Mouse (Mus musculus) hindbrain, embryonic 16.5 days (tissue): ENCODE results near the gene Rtn1. TPM values are rescaled to one million over a fixed set of nuclear protein-coding genes. Genes with fewer than 3 reads are reported as not detected.

ENCODE experiments used
- ATAC-seq: fragments of 200-750 bp; cut with Nextera tagmentation; 2 replicates; pipeline ENCODE4 v1.8.0; 2017; ENCODE audit warnings: moderate TSS enrichment, moderate library complexity
- H3K27ac ChIP-seq: fragments of 300-500 bp; sonication (generic); 2 replicates; pipeline ENCODE4 v1.5.1; 2014; ENCODE audit warnings: low read depth, mild to moderate bottlenecking, control low read depth, low read length, moderate library complexity
- H3K27me3 ChIP-seq: fragments of 300-500 bp; sonication (generic); replicated peaks from 2 replicates; pipeline ENCODE4 v1.6.1; 2014; ENCODE audit warnings: low read length; ENCODE audit not compliant: control insufficient read depth, insufficient read depth
- H3K36me3 ChIP-seq: fragments of 300-500 bp; sonication (generic); 2 replicates; pipeline ENCODE4 v1.6.1; 2014; ENCODE audit warnings: mild to moderate bottlenecking, low read length, moderate library complexity, mixed read lengths; ENCODE audit not compliant: control insufficient read depth, insufficient read depth
- H3K4me1 ChIP-seq: fragments of 300-500 bp; sonication (generic); 2 replicates; pipeline ENCODE4 v1.6.1; 2014; ENCODE audit warnings: low read depth, low read length; ENCODE audit not compliant: control insufficient read depth, insufficient read depth
- H3K4me2 ChIP-seq: fragments of 300-500 bp; sonication (generic); 2 replicates; pipeline ENCODE4 v1.6.1; 2014; ENCODE audit warnings: mild to moderate bottlenecking, low read length, control low read depth, moderate library complexity
- H3K4me3 ChIP-seq: fragments of 300-500 bp; sonication (generic); 2 replicates; pipeline ENCODE4 v1.5.1; 2014; ENCODE audit warnings: mild to moderate bottlenecking, low read length, control low read depth, moderate library complexity
- H3K9ac ChIP-seq: fragments of 300-500 bp; sonication (generic); 2 replicates; pipeline ENCODE4 v1.6.1; 2014; ENCODE audit warnings: low read depth, mild to moderate bottlenecking, control low read depth, low read length, moderate library complexity
- H3K9me3 ChIP-seq: fragments of 300-500 bp; sonication (generic); 2 replicates; pipeline ENCODE4 v1.6.1; 2014; ENCODE audit warnings: mild to moderate bottlenecking, low read length, moderate library complexity; ENCODE audit not compliant: control insufficient read depth
- WGBS: fragments of 180-500 bp; shearing (Covaris S2); extraction: QIAGEN DNeasy Blood & Tissue Kit; methylation state at CpG from one replicate; pipeline ENCODE4 v1.1.7; 2014; 5-methylcytosine and 5-hydroxymethylcytosine counted together
- polyA plus RNA-seq: library from polyadenylated mRNA; unstranded; fragments of >200 nt; fragmentation: Nextera tagmentation; extraction: Ambion mirVana; gene quantifications from 2 replicates; pipeline ENCODE4 v1.2.1, GENCODE M21; 2015

Rtn1 gene
- polyA plus RNA-seq, 1 experiment from 2014 or later: 3,556 TPM

- ATAC-seq: no peak
- WGBS: 17% methylated on average over 2 of the region's 2 CpGs
These were observed 65.2 kb downstream of the Rtn1 start for GRCm38 (mm10) chr12:72343639-72344038.

GRCm38 (mm10) chr12:72336009-72336408, 72.8 kb downstream of the Rtn1 start:
- WGBS: 93% methylated on average over 13 of the region's 13 CpGs
- no peak overlapping the region for H3K4me3 ChIP-seq
- H3K36me3 ChIP-seq: no peaks in the 10 kb centered on the region
- H3K27me3 ChIP-seq: no peaks in the 10 kb centered on the region
- peaks cover 6% of the 10 kb centered on the region; the same call in 1 of the 2 replicates for H3K4me1 ChIP-seq
- no peak overlapping the region for H3K9ac ChIP-seq
- ATAC-seq: no peak
- 0 out of 2 replicates have a peak, but pooled peaks cover 2% of the 10 kb centered on the region for H3K9me3 ChIP-seq
- no peak overlapping the region for H3K27ac ChIP-seq
- no peak overlapping the region for H3K4me2 ChIP-seq

More at GRCm38 (mm10) chr12:72343639-72344038, 65.2 kb downstream of the Rtn1 start:
- no peaks in the 10 kb centered on the region for H3K36me3 ChIP-seq
- no peak overlapping the region for H3K4me2 ChIP-seq
- H3K4me1 ChIP-seq: no peaks in the 10 kb centered on the region
- H3K27ac ChIP-seq: no peak overlapping the region
- no peak overlapping the region for H3K9ac ChIP-seq
- H3K9me3 ChIP-seq: no peaks in the 10 kb centered on the region
- no peaks in the 10 kb centered on the region for H3K27me3 ChIP-seq
- H3K4me3 ChIP-seq: no peak overlapping the region

- Histone ChIP-seq H3K4me3 (no peak overlapping the region), H3K27ac (no peak overlapping the region), H3K36me3 (no peaks in the 10 kb centered on the region), H3K9me3 (0 out of 2 replicates have a peak, but pooled peaks cover 2% of the 10 kb centered on the region), H3K4me1 (peaks cover 6% of the 10 kb centered on the region; the same call in 1 of the 2 replicates), H3K27me3 (no peaks in the 10 kb centered on the region), H3K4me2 (no peak overlapping the region), H3K9ac (no peak overlapping the region)
- ATAC-seq: no peak
- WGBS: 74% methylated on average over 5 of the region's 5 CpGs
These were observed 76.3 kb downstream of the Rtn1 start for GRCm38 (mm10) chr12:72332488-72333013.

- 39% methylated on average over 7 of the region's 7 CpGs for WGBS
- H3K4me2 ChIP-seq: no peak overlapping the region
- no peak overlapping the region for H3K9ac ChIP-seq
- no peaks in the 10 kb centered on the region for H3K36me3 ChIP-seq
- 0 out of 2 replicates have a peak, but pooled peaks cover 2% of the 10 kb centered on the region for H3K9me3 ChIP-seq
- ATAC-seq: no peak
- H3K4me1 ChIP-seq: peaks cover 6% of the 10 kb centered on the region; the same call in 1 of the 2 replicates
- no peak overlapping the region for H3K4me3 ChIP-seq
- no peaks in the 10 kb centered on the region for H3K27me3 ChIP-seq
- H3K27ac ChIP-seq: no peak overlapping the region; the same call in 1 of the 2 replicates
These were observed 76.9 kb downstream of the Rtn1 start for GRCm38 (mm10) chr12:72331912-72332487.

- Histone ChIP-seq H3K36me3 (no peaks in the 10 kb centered on the region), H3K27me3 (no peaks in the 10 kb centered on the region), H3K4me1 (no peaks in the 10 kb centered on the region), H3K9ac (no peak overlapping the region), H3K4me3 (no peak overlapping the region), H3K27ac (no peak overlapping the region), H3K4me2 (no peak overlapping the region), H3K9me3 (no peaks in the 10 kb centered on the region)
- ATAC-seq: no peak
These were observed 82.8 kb downstream of the Rtn1 start for GRCm38 (mm10) chr12:72326087-72326486.

DNA sequence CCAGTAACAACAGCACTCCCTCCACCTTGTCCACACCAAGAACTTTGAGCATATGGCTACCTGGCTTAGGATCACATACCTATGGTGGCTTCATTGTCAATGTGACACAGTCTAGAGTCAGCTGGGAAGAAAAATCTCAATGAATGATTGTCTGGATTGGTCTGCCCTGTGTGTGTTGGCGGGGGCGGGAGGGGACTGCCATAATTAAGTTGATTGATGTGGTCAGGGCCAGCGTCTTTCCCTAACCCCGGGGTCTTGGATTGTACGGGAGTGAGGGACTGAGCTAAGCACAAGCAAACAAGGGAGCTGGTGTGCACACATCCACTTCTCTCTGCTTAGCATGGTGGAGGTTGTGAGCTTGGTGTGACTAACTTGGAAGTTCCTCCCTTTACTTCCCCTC, 83.8 kb downstream of the Rtn1 start:
- H3K9me3 ChIP-seq: no peaks in the 10 kb centered on the region
- WGBS: 31% methylated on average over 5 of the region's 5 CpGs
- no peaks in the 10 kb centered on the region for H3K36me3 ChIP-seq
- no peaks in the 10 kb centered on the region for H3K27me3 ChIP-seq
- H3K27ac ChIP-seq: no peak overlapping the region
- no peak overlapping the region for H3K4me3 ChIP-seq
- H3K9ac ChIP-seq: no peak overlapping the region
- no peak overlapping the region for H3K4me2 ChIP-seq
- 0 out of 2 replicates have a peak, but pooled peaks have one; percentile 47 for ATAC-seq
- H3K4me1 ChIP-seq: no peaks in the 10 kb centered on the region

DNA sequence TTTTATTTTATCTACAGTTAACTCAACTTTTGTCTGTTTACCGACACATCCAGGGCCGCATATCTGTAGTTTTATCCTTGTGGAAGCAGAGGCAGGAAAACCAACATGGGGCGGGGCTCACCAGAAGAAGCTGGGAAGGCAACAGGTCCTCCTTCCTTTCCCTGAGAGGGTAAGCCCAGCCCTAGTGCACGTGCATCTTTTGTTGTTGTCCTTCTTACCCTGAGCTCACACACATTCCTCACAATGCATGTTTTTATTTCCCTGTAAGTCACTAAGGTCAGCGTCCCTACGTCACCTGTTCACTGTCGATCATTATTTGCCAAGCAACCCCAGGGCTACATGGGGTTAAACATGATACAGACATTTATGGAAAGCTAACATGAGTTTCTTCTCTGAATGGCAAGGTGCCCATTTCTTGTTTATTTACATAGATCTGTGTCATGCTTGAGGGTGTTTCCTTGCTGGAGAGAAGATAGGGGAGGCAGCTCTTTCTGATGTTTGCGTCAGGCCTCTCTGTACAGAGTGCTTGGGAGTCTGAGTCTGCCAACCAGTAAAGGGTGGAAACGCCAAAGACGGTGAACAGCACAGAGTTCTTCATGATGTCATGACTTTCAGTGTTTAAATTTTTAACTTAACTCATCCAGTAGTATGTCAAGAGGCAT, 84.5 kb downstream of the Rtn1 start:
- Histone ChIP-seq H3K4me1 (no peaks in the 10 kb centered on the region), H3K36me3 (no peaks in the 10 kb centered on the region), H3K9me3 (no peaks in the 10 kb centered on the region), H3K27me3 (no peaks in the 10 kb centered on the region), H3K4me2 (no peak overlapping the region), H3K27ac (no peak overlapping the region), H3K4me3 (no peak overlapping the region), H3K9ac (no peak overlapping the region)
- WGBS: 80% methylated on average over 10 of the region's 10 CpGs
- ATAC-seq: 0 out of 2 replicates have a peak, but pooled peaks have one; percentile 22

DNA sequence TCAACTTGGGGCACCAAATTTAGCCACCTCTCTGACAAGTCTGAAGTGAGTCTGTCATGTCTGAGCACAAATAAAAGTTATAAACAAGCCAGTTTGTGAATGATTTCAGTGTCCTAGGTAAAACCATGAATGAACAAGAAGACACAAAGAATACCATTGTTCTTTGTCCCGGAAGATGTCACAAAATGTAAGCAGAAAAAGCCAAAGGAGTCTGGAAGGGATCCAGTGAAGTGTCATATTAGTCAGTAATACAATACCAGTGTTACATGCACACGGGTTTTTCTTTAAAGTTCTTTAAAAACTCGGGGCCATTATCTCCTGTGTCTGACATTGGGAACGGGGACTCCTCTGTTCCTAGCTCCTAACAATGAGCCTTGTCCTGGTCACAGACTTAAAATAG, 85.1 kb downstream of the Rtn1 start:
- no peak overlapping the region for H3K9ac ChIP-seq
- H3K27me3 ChIP-seq: no peaks in the 10 kb centered on the region
- H3K36me3 ChIP-seq: no peaks in the 10 kb centered on the region
- H3K4me1 ChIP-seq: no peaks in the 10 kb centered on the region
- no peaks in the 10 kb centered on the region for H3K9me3 ChIP-seq
- ATAC-seq: no peak
- H3K4me3 ChIP-seq: no peak overlapping the region
- no peak overlapping the region for H3K4me2 ChIP-seq
- no peak overlapping the region for H3K27ac ChIP-seq
- 40% methylated on average over 4 of the region's 4 CpGs for WGBS

DNA sequence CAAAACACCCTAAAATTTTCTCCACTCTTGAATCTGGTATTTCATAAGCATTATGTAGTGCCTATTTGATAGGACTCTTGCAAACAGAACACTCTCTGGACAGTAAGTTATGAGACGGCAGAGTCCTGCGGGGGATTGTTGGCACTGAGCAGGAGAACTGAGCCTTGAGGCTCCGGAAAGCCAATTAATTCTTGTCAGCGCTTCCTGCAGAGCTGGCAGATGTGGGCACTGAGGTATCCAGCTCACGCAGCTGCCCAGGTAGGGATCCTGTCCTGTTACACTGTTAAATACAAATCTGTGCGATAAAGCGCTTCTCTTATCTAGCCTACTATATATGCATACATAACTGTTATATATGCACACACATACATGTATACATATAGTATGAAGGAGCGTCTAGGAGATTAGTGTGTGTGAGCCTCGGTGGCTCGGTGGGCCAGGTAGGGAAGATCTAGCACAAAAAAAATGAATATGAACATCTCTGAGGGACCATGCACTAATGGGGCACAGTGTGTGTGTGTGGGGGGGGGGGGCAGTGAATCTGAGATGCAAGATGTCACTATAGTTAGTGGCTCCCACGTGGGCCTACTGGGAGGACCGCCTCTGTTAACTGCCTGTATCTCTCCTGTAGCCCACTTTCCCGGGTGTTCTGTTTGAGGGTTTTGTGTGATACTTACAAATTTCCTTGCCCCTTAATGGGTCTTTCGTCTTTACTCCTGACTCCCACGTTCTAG, 93.0 kb downstream of the Rtn1 start:
- WGBS: 48% methylated on average over 15 of the region's 15 CpGs
- ATAC-seq: peak; percentile 67
- Histone ChIP-seq H3K36me3 (no peaks in the 10 kb centered on the region), H3K4me3 (no peak overlapping the region), H3K4me1 (peaks cover 7% of the 10 kb centered on the region; the same call in 1 of the 2 replicates), H3K9me3 (no peaks in the 10 kb centered on the region), H3K27me3 (no peaks in the 10 kb centered on the region), H3K9ac (no peak overlapping the region), H3K4me2 (no peak overlapping the region; the same call in 1 of the 2 replicates), H3K27ac (0 out of 2 replicates have a peak overlapping the region, but pooled peaks have one; percentile 13)
